Mouse (Mus musculus) hindbrain, embryonic 15.5 days (tissue): ENCODE results near the gene Gins2. TPM values are rescaled to one million over a fixed set of nuclear protein-coding genes. Genes with fewer than 3 reads are reported as not detected.

Source experiments
- ATAC-seq: fragments of 200-750 bp; cut with Nextera tagmentation; 2 replicates; pipeline ENCODE4 v1.8.0; 2017; ENCODE audit warnings: low read depth, moderate number of reproducible peaks, moderate TSS enrichment; ENCODE audit not compliant: low FRiP score
- H3K27ac ChIP-seq: fragments of 300-500 bp; sonication (generic); replicated peaks from 2 replicates; pipeline ENCODE4 v1.5.1; 2015; ENCODE audit warnings: mild to moderate bottlenecking, inconsistent platforms
- H3K27me3 ChIP-seq: fragments of 300-500 bp; sonication (generic); 2 replicates; pipeline ENCODE4 v1.6.1; 2015; ENCODE audit warnings: control low read depth, inconsistent platforms
- H3K36me3 ChIP-seq: fragments of 300-500 bp; sonication (generic); 2 replicates; pipeline ENCODE4 v1.6.1; 2015; ENCODE audit warnings: control low read depth, inconsistent platforms
- H3K4me1 ChIP-seq: fragments of 300-500 bp; sonication (generic); replicated peaks from 2 replicates; pipeline ENCODE4 v1.6.1; 2015; ENCODE audit warnings: control low read depth, inconsistent platforms
- H3K4me2 ChIP-seq: fragments of 300-500 bp; sonication (generic); 2 replicates; pipeline ENCODE4 v1.6.1; 2015; ENCODE audit warnings: moderate library complexity, mild to moderate bottlenecking, inconsistent platforms
- H3K4me3 ChIP-seq: fragments of 300-500 bp; sonication (generic); 2 replicates; pipeline ENCODE4 v1.5.1; 2015; ENCODE audit warnings: mild to moderate bottlenecking, inconsistent platforms
- H3K9ac ChIP-seq: fragments of 300-500 bp; sonication (generic); 2 replicates; pipeline ENCODE4 v1.6.1; 2015; ENCODE audit warnings: inconsistent platforms
- H3K9me3 ChIP-seq: fragments of 300-500 bp; sonication (generic); 2 replicates; pipeline ENCODE4 v1.6.1; 2016; ENCODE audit warnings: control low read depth, inconsistent platforms
- WGBS: fragments of 180-500 bp; shearing (Covaris S2); methylation state at CpG from one replicate; pipeline ENCODE4 v1.1.7; 2015; 5-methylcytosine and 5-hydroxymethylcytosine counted together
- polyA plus RNA-seq: library from polyadenylated mRNA; unstranded; fragments of >200 nt; fragmentation: Nextera tagmentation; extraction: Ambion mirVana; gene quantifications from 2 replicates; pipeline ENCODE4 v1.2.1, GENCODE M21; 2015

Gins2 gene
- polyA plus RNA-seq, 1 experiment from 2014 or later, result 19.0 TPM

DNA sequence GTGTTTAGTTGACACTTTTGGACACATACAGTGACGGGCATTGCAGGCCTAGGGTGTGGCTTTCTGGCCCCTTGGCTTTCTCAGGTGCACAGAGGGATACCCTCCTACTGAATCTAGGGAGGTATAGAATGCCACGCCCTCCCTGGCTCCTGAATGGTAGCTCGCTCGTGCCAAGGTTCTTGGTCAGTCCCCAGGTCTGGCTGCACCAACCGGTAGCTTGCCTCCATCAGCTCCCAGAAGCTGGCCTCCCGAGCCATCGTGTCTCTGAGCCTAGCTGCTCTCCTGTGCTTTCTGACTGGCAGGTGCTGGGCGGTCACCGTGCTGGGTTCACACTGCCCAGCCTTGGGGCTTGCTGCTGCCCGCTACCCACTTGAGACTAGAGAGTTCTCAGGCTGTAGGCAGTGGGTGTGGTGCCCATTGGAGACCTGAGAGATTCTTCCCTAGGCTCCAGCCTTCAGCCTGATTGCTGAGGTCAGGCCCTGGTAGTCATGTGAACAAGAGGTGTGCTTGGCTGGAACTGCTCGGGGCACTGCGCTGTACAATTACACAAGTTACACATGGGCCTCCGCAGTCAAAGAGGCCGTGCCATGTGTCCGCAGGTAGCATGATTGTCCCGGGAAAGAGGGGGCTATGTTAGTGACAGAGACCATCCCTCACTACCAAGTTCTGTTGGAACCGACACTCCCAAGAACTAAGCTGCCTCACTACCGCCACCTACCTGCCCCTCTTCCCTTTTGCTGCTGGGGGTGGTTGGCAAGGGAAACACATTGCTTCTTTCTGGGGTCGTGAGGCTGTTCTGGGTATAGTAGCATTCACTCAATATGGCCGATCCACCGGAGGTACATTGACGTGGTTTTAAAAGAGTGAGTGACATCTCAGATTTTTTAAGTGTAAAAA is 27.3 kb downstream of the Gins2 start:
- ATAC-seq, result no peak
- Histone ChIP-seq H3K27me3 (no peaks in the 10 kb centered on the region), H3K27ac (no peak overlapping the region), H3K9ac (no peak overlapping the region), H3K4me3 (no peak overlapping the region), H3K4me2 (no peak overlapping the region), H3K9me3 (no peaks in the 10 kb centered on the region), H3K36me3 (no peaks in the 10 kb centered on the region), H3K4me1 (peaks cover 100% of the 10 kb centered on the region)
- 81% methylated on average over 22 of the region's 22 CpGs for WGBS

DNA sequence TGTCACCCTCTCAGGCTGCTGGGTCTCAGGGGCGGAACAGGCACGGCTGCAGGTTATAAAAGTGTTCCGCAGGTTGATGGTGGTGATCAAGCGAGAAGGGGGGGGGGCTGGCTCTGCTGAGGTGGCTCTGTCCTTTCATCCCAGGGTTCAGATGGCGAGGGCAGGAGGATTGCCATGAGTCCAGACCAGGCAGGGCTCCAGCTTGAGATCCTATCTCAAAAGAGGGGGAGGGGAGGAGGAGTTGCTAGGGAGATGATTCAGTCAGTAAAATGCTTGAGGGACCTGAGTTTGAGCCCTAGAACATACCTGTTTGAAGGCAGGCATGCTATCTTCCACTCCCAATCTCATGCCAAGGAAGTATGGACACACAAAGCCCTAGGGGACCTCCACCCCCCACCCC is 28.6 kb downstream of the Gins2 start:
- Histone ChIP-seq H3K4me2 (no peak overlapping the region), H3K27me3 (no peaks in the 10 kb centered on the region), H3K9me3 (no peaks in the 10 kb centered on the region), H3K4me1 (peaks cover 100% of the 10 kb centered on the region), H3K27ac (no peak overlapping the region), H3K9ac (no peak overlapping the region), H3K4me3 (no peak overlapping the region), H3K36me3 (no peaks in the 10 kb centered on the region)
- WGBS, result 78% methylated on average over 5 of the region's 5 CpGs
- no peak for ATAC-seq

DNA sequence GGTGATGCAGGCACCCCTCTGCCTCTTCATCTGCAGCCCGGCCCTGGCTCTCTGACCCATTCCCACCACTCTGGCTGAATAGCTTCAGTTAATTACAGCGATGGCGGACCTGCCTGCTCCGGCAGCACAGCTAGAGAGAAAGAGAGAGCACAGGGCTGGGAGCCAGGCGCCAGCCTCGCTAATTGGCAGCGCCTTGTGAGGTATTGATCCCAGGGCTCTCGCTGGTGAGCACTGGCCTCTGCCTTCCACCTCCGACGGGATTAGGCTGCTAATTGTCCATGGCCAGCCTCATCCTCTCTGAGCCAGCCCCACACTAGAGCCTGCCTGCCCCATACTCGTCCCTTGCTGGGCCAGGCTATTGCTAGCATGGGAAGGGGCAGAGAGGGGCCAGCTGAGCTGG is 29.4 kb downstream of the Gins2 start:
- Histone ChIP-seq H3K4me2 (no peak overlapping the region), H3K4me3 (no peak overlapping the region), H3K9ac (0 out of 2 replicates have a peak overlapping the region, but pooled peaks have one; percentile 5), H3K36me3 (no peaks in the 10 kb centered on the region), H3K9me3 (no peaks in the 10 kb centered on the region), H3K27me3 (no peaks in the 10 kb centered on the region), H3K4me1 (peaks cover 100% of the 10 kb centered on the region), H3K27ac (peak overlapping the region; percentile 40)
- WGBS, result 15% methylated on average over 11 of the region's 11 CpGs
- ATAC-seq, result no peak

DNA sequence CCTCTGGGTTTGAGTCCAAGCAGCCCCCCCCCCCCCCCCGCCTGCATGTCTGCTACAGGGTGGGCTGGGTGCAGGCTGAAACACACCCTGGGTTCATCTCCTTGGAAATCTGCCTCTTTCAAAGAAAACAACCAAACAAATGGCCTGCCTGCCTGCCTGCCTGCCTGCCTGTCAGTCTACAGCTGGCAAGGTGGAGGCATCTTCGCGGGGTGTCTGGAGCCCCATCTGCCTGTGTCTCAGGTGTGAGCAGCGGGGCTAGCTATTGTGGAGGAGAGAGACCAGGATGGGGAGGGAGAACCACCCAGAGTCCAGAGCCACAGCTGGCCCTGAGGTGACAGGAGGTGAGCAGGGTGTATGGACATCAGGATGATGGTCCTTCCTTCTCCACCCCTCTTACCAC is 30.9 kb downstream of the Gins2 start:
- Histone ChIP-seq H3K4me2 (no peak overlapping the region), H3K36me3 (no peaks in the 10 kb centered on the region), H3K9ac (no peak overlapping the region), H3K4me3 (no peak overlapping the region), H3K27ac (no peak overlapping the region), H3K9me3 (no peaks in the 10 kb centered on the region), H3K27me3 (no peaks in the 10 kb centered on the region), H3K4me1 (peaks cover 98% of the 10 kb centered on the region)
- 69% methylated on average over 3 of the region's 4 CpGs for WGBS
- ATAC-seq, result no peak

DNA sequence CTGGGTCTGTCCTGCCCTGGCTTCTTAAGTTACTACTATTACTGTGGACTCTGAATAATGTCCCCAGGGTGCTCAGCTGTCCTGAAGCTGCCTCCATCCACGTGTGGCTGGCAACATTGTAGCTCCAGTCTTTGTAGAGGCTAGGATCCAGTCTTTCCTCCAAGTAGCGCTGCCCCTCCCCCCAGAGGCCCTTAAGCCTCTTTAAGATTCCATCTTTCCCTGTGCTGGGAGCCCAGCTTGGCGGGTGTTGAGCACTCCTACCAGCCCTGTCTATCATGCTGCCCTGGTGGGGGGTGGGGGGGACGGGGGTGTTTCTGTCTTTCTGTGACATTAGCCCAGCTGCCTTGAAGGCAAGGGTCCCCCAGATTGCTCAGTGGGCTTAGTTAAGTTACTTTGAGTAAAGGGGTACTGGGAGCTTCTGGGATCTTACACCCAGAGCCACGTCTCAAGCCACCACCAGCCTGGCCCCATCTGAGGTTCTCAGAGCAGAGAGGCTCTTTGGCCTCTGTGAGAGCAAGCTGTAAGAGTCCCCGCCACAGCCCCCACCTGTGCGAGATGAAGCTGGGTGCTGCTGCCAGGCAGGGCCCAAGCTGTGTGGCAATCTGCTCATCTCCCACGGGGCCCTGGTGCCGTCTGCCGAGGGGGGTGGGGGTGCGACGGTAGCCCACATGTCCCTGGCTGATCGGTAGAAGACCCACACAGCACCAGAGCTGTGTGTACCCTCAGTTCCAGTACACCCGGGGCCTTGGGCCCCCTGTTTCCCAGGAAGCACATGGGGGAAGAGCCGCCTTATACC is 31.7 kb downstream of the Gins2 start:
- Histone ChIP-seq H3K36me3 (no peaks in the 10 kb centered on the region), H3K4me2 (no peak overlapping the region), H3K27ac (no peak overlapping the region), H3K9me3 (no peaks in the 10 kb centered on the region), H3K4me3 (no peak overlapping the region), H3K9ac (no peak overlapping the region), H3K27me3 (no peaks in the 10 kb centered on the region), H3K4me1 (peaks cover 98% of the 10 kb centered on the region)
- WGBS, result 42% methylated on average over 15 of the region's 15 CpGs
- ATAC-seq, result no peak

DNA sequence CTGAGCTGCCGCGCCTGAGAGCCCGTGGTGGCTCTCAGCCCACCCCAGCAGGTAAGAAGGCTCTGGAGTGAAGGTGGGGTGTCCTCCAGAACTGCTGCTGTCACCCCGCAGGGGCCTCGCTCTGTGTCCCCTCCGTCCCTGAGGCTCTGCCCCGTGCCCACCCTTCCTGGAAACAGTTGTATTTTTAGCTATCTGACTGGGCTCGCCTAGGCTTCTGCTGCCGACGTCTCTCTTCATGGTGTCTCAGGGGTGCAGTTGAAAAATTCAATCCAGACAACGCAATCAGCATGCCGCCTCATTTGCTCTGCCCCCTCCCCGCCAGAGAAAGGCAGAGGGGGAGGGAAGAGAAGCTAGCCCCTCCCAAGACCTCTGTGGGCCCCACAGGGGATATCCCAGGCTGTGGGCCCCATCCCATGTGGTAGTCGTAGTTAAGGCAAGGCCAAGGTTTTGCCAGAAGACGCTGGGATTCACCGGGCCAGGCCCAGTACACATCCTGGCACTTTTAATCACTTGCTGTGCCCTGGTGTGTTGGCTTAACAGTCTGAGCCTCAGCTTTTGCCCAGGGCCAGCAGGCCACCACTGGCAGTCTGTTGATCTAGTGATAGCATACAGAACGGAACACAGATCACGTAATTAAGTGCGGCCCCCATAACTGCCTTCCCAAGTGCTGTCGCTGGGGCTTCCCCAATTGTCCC is 32.8 kb downstream of the Gins2 start:
- no peaks in the 10 kb centered on the region for H3K27me3 ChIP-seq
- no peak overlapping the region for H3K9ac ChIP-seq
- H3K4me1 ChIP-seq, result peaks cover 98% of the 10 kb centered on the region
- H3K27ac ChIP-seq, result peak overlapping the region; percentile 69
- 39% methylated on average over 20 of the region's 20 CpGs for WGBS
- no peak overlapping the region for H3K4me2 ChIP-seq
- H3K9me3 ChIP-seq, result no peaks in the 10 kb centered on the region
- ATAC-seq, result no peak
- H3K4me3 ChIP-seq, result no peak overlapping the region
- H3K36me3 ChIP-seq, result no peaks in the 10 kb centered on the region

DNA sequence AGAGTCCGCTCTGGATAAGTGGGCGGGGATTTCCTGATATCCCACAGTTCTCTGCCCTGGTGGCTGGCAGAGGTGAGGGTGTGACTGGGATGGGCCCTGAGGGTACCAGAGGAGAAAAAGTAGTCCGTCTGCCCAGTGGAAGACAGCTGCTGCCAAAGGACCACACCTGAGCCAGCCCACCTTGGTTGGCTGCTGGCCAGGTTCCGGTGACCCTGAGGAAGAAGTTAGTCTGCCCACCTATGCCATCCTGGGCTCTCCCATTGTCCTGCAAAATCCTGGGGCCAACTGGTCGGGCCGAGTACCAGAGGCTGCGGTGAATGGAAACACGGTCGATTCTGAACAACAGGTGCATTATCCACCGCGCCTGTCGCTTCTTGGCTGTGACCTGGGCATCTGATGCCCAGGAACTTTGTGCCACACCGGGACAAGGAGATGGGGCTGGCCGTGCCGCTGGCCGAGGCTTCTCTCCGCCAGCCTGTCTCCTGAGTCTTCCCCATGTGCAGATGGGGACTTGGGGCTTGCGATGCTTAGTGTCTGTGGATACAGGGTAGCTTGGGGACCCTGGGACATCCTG is 34.6 kb downstream of the Gins2 start:
- 87% methylated on average over 18 of the region's 18 CpGs for WGBS
- H3K4me3 ChIP-seq, result no peak overlapping the region

DNA sequence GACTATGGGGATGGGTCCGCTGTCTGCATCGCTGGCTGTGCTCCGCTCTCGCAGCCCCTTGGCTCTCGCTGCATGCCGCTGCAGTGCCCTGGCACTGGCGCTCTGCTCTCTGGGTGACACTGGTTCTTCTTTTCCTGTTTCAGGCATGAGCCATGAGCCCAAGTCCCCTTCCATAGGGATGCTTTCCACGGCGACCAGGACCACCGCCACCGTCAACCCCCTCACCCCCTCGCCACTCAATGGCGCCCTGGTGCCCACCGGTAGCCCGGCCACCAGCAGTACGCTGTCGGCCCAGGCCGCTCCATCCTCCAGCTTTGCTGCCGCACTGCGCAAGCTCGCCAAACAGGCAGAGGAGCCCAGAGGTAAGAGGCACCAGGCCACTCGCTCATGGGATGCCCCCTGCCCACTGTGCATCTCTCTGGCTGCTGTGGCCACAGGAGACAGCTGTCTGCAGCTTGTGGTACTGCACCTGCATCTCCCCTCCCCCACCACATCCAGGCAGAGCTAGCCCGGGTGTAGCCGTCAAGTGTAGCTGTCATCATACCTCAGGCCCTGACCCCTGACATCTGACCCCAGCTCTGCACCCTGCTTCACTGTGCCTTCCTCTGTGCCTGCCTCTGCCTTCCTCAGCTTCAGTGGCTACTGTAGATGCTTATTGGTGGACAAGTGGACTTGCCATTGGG is 35.5 kb downstream of the Gins2 start:
- Histone ChIP-seq H3K4me1 (peaks cover 98% of the 10 kb centered on the region), H3K36me3 (no peaks in the 10 kb centered on the region), H3K27ac (no peak overlapping the region), H3K9ac (no peak overlapping the region), H3K4me3 (no peak overlapping the region), H3K4me2 (no peak overlapping the region), H3K27me3 (no peaks in the 10 kb centered on the region), H3K9me3 (no peaks in the 10 kb centered on the region)
- no peak for ATAC-seq
- 89% methylated on average over 24 of the region's 24 CpGs for WGBS

More for the DNA sequence above, 34.6 kb downstream of the Gins2 start:
- Histone ChIP-seq H3K36me3 (no peaks in the 10 kb centered on the region), H3K27me3 (no peaks in the 10 kb centered on the region), H3K9ac (no peak overlapping the region), H3K4me2 (no peak overlapping the region), H3K9me3 (no peaks in the 10 kb centered on the region), H3K4me1 (peaks cover 98% of the 10 kb centered on the region), H3K27ac (no peak overlapping the region)
- no peak for ATAC-seq

DNA sequence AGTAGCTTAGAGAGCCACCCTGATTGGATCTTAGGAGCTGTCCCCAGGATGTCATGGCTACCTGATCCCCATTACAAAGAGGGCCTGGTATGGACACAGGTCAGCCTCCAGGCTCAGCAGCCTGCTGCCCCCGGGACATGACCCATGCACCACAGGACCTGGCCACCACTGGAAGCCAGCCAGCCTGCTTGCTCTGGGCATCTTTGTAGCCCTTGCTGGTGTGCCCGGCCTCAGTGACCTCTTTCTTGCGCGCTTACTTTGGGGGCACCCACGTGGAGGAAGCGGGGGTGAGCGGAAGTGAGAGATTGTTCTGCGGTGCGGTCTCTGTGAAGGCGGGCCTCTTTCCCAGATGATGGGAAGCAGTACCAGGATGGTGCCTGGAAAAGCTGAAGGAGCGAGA is 36.6 kb downstream of the Gins2 start:
- H3K27me3 ChIP-seq, result no peaks in the 10 kb centered on the region
- no peak overlapping the region for H3K4me3 ChIP-seq
- WGBS, result 86% methylated on average over 11 of the region's 11 CpGs
- no peak overlapping the region for H3K27ac ChIP-seq
- H3K9ac ChIP-seq, result no peak overlapping the region
- peaks cover 98% of the 10 kb centered on the region for H3K4me1 ChIP-seq
- ATAC-seq, result no peak
- no peaks in the 10 kb centered on the region for H3K36me3 ChIP-seq
- no peaks in the 10 kb centered on the region for H3K9me3 ChIP-seq
- no peak overlapping the region for H3K4me2 ChIP-seq

DNA sequence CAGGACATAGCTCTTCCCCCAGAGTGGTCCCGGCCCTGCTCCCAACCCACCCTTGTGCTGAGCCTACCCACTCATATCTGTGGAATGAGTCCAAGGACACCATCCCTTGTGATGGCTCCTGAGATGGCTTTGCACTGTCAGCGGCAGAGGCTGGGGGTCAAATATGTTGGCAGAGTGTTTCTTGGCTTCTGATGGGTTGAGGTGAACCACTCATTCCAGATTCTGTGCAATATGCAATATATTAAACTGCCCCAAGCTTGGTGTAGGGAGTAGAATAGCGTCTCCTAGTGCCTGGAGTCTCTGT is 37.5 kb downstream of the Gins2 start:
- Histone ChIP-seq H3K36me3 (no peaks in the 10 kb centered on the region), H3K27ac (0 out of 2 replicates have a peak overlapping the region, but pooled peaks have one; percentile 74), H3K9ac (no peak overlapping the region), H3K4me1 (peaks cover 98% of the 10 kb centered on the region), H3K4me3 (no peak overlapping the region), H3K4me2 (no peak overlapping the region), H3K9me3 (no peaks in the 10 kb centered on the region), H3K27me3 (no peaks in the 10 kb centered on the region)
- ATAC-seq, result no peak
- WGBS, result 88% methylated on average over 3 of the region's 3 CpGs

DNA sequence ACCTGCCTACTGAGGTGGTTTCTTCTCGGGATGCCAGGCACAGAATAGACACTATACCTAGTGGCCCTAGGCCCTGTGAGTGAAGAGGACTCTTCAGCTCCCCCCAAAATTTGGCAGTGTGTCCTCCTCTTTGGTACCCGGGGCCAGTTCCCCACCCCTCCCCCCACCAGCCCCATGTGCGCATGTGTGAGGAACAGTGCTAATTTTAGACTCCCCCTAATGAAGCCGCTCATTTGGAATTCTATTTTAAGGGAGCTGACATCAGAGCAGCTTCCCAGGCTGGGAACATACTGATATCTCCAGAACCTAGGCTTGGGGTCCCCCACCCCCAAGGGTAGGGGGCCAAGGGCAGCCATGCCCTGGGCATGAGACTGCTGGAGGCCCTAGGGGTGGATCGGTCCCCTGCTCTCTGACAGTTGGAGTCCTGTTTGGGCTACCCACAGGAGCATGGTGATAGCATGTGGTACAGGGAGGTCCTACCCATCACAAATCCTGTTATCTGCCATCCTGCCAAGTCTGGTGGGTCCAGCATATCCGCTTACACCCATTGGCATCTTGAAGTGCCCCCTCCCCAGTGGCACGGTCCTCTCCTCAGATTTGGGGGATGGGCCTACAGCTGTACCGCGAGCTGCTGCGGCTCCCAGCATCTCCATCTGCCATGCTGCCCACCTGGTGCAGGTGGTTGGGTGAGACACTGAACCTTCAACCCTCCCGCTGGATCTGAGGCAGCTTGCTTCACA is 38.0 kb downstream of the Gins2 start:
- 47% methylated on average over 11 of the region's 11 CpGs for WGBS

More for the DNA sequence above, 38.0 kb downstream of the Gins2 start:
- no peak for ATAC-seq
- H3K4me1 ChIP-seq, result peaks cover 98% of the 10 kb centered on the region
- peak overlapping the region; percentile 74 for H3K27ac ChIP-seq
- no peaks in the 10 kb centered on the region for H3K27me3 ChIP-seq
- no peak overlapping the region for H3K4me3 ChIP-seq
- H3K9me3 ChIP-seq, result no peaks in the 10 kb centered on the region
- H3K4me2 ChIP-seq, result no peak overlapping the region
- H3K9ac ChIP-seq, result no peak overlapping the region
- H3K36me3 ChIP-seq, result no peaks in the 10 kb centered on the region
